Mouse (Mus musculus): ENCODE data around the gene Socs2. TPM values are rescaled to one million over a fixed set of nuclear protein-coding genes. Genes with fewer than 3 reads are reported as not detected.

Socs2 gene
- polyA plus RNA-seq, 1 experiment = 75.1 TPM

DNA sequence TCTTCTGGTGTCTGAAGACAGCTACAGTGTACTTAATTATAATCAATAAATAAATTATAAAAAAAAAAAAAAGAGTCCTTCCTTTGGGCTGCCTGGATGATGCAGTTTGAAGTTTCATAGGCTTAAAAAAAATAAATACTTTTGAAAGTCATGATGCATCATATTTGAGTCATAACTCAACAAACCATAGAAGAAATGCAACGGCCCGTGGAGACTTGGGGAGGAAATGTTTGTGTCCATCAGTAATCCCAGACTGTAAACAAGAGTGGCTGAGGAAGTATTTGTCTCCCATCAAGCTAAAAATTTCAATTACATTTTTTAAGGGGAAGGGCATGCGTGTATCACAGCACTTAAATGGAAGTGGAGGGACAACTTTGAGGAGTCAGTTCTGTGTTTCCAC, 69.2 kb downstream of the Socs2 start:
- H3K27me3 ChIP-seq (ENCODE audit: control insufficient read depth, insufficient read depth, low read length, poor library complexity, severe bottlenecking) = no peaks in the 10 kb centered on the region
- H3K4me3 ChIP-seq (ENCODE audit: low read depth, low read length) = no peak overlapping the region
- no peak overlapping the region for H3K27ac ChIP-seq (ENCODE audit: insufficient read depth, low read length)
- no peak for TF ChIP-seq EP300 (IDR thresholded peaks at IDR 0.05; ENCODE audit: insufficient read depth, low read depth, low read length)
- no peak for TF ChIP-seq CTCF (IDR thresholded peaks at IDR 0.05; ENCODE audit: low read depth, low read length)
- TF ChIP-seq POLR2A (IDR thresholded peaks at IDR 0.05; ENCODE audit: insufficient read depth, low read length) = no peak
- no peaks in the 10 kb centered on the region for H3K4me1 ChIP-seq (ENCODE audit: control insufficient read depth, insufficient read depth, low read length)
- H3K36me3 ChIP-seq (ENCODE audit: control insufficient read depth, insufficient read depth, low read length, poor library complexity, severe bottlenecking) = no peaks in the 10 kb centered on the region
- H3K9ac ChIP-seq (ENCODE audit: low read depth, poor library complexity, severe bottlenecking) = no peak overlapping the region
- no peaks in the 10 kb centered on the region for H3K9me3 ChIP-seq (replicated peaks; ENCODE audit: control insufficient read depth, insufficient read depth, low read length, poor library complexity, severe bottlenecking)

DNA sequence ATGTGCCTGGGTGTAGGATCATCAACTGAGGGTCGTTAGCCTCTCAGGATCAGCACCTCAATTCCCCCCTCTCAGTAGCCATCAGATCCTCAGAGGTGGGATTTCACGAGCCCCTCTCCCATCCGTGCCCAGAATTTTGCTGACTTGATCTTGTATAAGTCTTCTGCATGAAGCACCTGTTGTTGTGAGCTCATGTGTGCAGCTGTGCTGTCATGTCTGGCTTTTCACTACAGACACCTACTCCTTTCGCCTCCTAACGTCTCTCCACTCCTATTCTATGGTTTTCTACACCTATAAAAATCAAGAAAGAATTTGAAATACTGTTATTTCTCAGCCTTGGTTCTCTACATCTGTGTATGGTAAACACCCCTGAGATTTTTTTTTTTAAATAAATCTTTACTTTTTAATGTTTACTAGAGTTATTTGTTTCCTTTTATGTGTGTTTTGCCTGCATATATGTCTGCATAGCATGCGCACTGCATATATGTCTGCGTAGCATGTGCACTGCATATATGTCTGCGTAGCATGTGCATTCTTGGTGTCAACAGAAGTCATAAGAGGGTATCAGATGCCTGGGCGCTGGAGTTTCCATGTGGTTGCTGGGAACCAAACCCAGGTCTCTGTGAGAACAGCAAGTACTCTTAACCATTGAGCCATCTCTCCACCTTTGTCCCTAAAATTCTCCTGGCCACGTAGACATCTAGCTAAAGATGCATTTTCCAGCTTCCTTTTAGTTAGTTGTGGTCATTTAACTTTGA, 74.0 kb downstream of the Socs2 start:
- Histone ChIP-seq H3K4me1 (ENCODE audit: control insufficient read depth, insufficient read depth, low read length) (no peaks in the 10 kb centered on the region), H3K27me3 (ENCODE audit: control insufficient read depth, insufficient read depth, low read length, poor library complexity, severe bottlenecking) (no peaks in the 10 kb centered on the region), H3K4me3 (ENCODE audit: low read depth, low read length) (no peak overlapping the region), H3K9me3 (replicated peaks; ENCODE audit: control insufficient read depth, insufficient read depth, low read length, poor library complexity, severe bottlenecking) (no peaks in the 10 kb centered on the region), H3K36me3 (ENCODE audit: control insufficient read depth, insufficient read depth, low read length, poor library complexity, severe bottlenecking) (no peaks in the 10 kb centered on the region), H3K9ac (ENCODE audit: low read depth, poor library complexity, severe bottlenecking) (no peak overlapping the region), H3K27ac (ENCODE audit: insufficient read depth, low read length) (no peak overlapping the region)
- no peak for TF ChIP-seq CTCF (IDR thresholded peaks at IDR 0.05; ENCODE audit: low read depth, low read length)
- no peak for TF ChIP-seq POLR2A (IDR thresholded peaks at IDR 0.05; ENCODE audit: insufficient read depth, low read length)
- no peak for TF ChIP-seq EP300 (IDR thresholded peaks at IDR 0.05; ENCODE audit: insufficient read depth, low read depth, low read length)

GRCm38 (mm10) chr10:95340676-95341075, 76.3 kb downstream of the Socs2 start:
- H3K9me3 ChIP-seq (replicated peaks; ENCODE audit: control insufficient read depth, insufficient read depth, low read length, poor library complexity, severe bottlenecking) = no peaks in the 10 kb centered on the region
- H3K27ac ChIP-seq (ENCODE audit: insufficient read depth, low read length) = no peak overlapping the region
- H3K27me3 ChIP-seq (ENCODE audit: control insufficient read depth, insufficient read depth, low read length, poor library complexity, severe bottlenecking) = no peaks in the 10 kb centered on the region
- no peak for TF ChIP-seq POLR2A (IDR thresholded peaks at IDR 0.05; ENCODE audit: insufficient read depth, low read length)
- TF ChIP-seq CTCF (IDR thresholded peaks at IDR 0.05; ENCODE audit: low read depth, low read length) = no peak
- TF ChIP-seq EP300 (IDR thresholded peaks at IDR 0.05; ENCODE audit: insufficient read depth, low read depth, low read length) = no peak
- no peak overlapping the region for H3K4me3 ChIP-seq (ENCODE audit: low read depth, low read length)
- no peak overlapping the region for H3K9ac ChIP-seq (ENCODE audit: low read depth, poor library complexity, severe bottlenecking)
- no peaks in the 10 kb centered on the region for H3K4me1 ChIP-seq (ENCODE audit: control insufficient read depth, insufficient read depth, low read length)
- H3K36me3 ChIP-seq (ENCODE audit: control insufficient read depth, insufficient read depth, low read length, poor library complexity, severe bottlenecking) = no peaks in the 10 kb centered on the region

- Histone ChIP-seq H3K9me3 (replicated peaks; ENCODE audit: control insufficient read depth, insufficient read depth, low read length, poor library complexity, severe bottlenecking) (no peaks in the 10 kb centered on the region), H3K36me3 (ENCODE audit: control insufficient read depth, insufficient read depth, low read length, poor library complexity, severe bottlenecking) (no peaks in the 10 kb centered on the region), H3K9ac (ENCODE audit: low read depth, poor library complexity, severe bottlenecking) (no peak overlapping the region), H3K27me3 (ENCODE audit: control insufficient read depth, insufficient read depth, low read length, poor library complexity, severe bottlenecking) (no peaks in the 10 kb centered on the region), H3K4me1 (ENCODE audit: control insufficient read depth, insufficient read depth, low read length) (no peaks in the 10 kb centered on the region), H3K4me3 (ENCODE audit: low read depth, low read length) (no peak overlapping the region), H3K27ac (ENCODE audit: insufficient read depth, low read length) (no peak overlapping the region)
- no peak for TF ChIP-seq POLR2A (IDR thresholded peaks at IDR 0.05; ENCODE audit: insufficient read depth, low read length)
- no peak for TF ChIP-seq EP300 (IDR thresholded peaks at IDR 0.05; ENCODE audit: insufficient read depth, low read depth, low read length)
- TF ChIP-seq CTCF (IDR thresholded peaks at IDR 0.05; ENCODE audit: low read depth, low read length) = no peak
Measured at GRCm38 (mm10) chr10:95337589-95337988, 79.4 kb downstream of the Socs2 start.

- TF ChIP-seq EP300 (IDR thresholded peaks at IDR 0.05; ENCODE audit: insufficient read depth, low read depth, low read length) (no peak), CTCF (IDR thresholded peaks at IDR 0.05; ENCODE audit: low read depth, low read length) (no peak), POLR2A (IDR thresholded peaks at IDR 0.05; ENCODE audit: insufficient read depth, low read length) (no peak)
- no peak overlapping the region for H3K9ac ChIP-seq (ENCODE audit: low read depth, poor library complexity, severe bottlenecking)
- no peaks in the 10 kb centered on the region for H3K27me3 ChIP-seq (ENCODE audit: control insufficient read depth, insufficient read depth, low read length, poor library complexity, severe bottlenecking)
- H3K4me1 ChIP-seq (ENCODE audit: control insufficient read depth, insufficient read depth, low read length) = no peaks in the 10 kb centered on the region
- H3K9me3 ChIP-seq (replicated peaks; ENCODE audit: control insufficient read depth, insufficient read depth, low read length, poor library complexity, severe bottlenecking) = no peaks in the 10 kb centered on the region
- no peak overlapping the region for H3K4me3 ChIP-seq (ENCODE audit: low read depth, low read length)
- H3K36me3 ChIP-seq (ENCODE audit: control insufficient read depth, insufficient read depth, low read length, poor library complexity, severe bottlenecking) = no peaks in the 10 kb centered on the region
- H3K27ac ChIP-seq (ENCODE audit: insufficient read depth, low read length) = no peak overlapping the region
Measured at GRCm38 (mm10) chr10:95336781-95337544, 80.0 kb downstream of the Socs2 start.

Other genes starting within 250 kb of the Socs2 start
- gene Cradd, start 93.0 kb downstream of the Socs2 start, polyA plus RNA-seq (2011; ENCODE audit: insufficient read depth, insufficient read length, low read depth, missing spikeins) = 18.4 and 21.9 TPM in 2 replicates
- 238 and 240 TPM in 2 replicates for gene Mrpl42, start 84.8 kb upstream of the Socs2 start, polyA plus RNA-seq (2011; ENCODE audit: insufficient read depth, insufficient read length, low read depth, missing spikeins)
- 280 and 301 TPM in 2 replicates for gene Ube2n, start 98.0 kb upstream of the Socs2 start, polyA plus RNA-seq (2011; ENCODE audit: insufficient read depth, insufficient read length, low read depth, missing spikeins)
- 128 and 133 TPM in 2 replicates for gene Nudt4, start 147.0 kb upstream of the Socs2 start, polyA plus RNA-seq (2011; ENCODE audit: insufficient read depth, insufficient read length, low read depth, missing spikeins)

Measured in ES-Bruce4 (cell line).